Comparison of ENCODE assay signal across 9 mouse cellular contexts in the genomic region with DNA sequence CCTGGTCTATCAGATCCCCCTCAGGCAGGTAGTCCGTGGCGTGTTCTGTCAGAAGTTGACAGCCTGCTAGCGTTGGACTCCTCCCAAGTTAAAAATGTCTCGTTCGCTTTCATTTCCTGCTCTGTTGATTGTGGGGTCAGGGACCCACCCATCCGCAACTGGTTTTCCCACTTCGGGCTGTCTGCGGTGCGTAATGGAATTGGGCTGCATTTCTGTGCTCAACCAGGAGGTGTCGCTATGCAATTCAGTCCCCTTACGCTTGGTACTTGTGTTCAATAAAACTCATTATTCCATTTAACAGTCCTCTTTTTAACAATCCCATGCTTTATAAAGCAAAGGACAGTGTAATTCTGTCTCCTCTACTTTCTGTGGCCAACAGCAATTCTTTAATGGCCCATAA. TPM values are rescaled to one million over a fixed set of nuclear protein-coding genes. Genes with fewer than 3 reads are reported as not detected.
DNase-seq lines count a peak whose midpoint lies in the region; ATAC-seq lines count a peak whose summit lies in the region.
"Had no signal": no experiment of that assay in that cellular context is flagged by ENCODE, and none has a peak within 500 bp of the region (broad histone marks: within the 10 kb centered on the region; RNA-seq: fewer than 3 reads in every experiment).

No protein-coding gene starts in this region.

- H3K36me3 ChIP-seq in forebrain, embryonic 11.5 days (ENCODE audit: control insufficient read depth, insufficient read depth, low read length), result no peaks in the 10 kb centered on the region
- no peaks in the 10 kb centered on the region for H3K36me3 ChIP-seq in forebrain, embryonic 15.5 days
- H3K36me3 ChIP-seq in midbrain, embryonic 16.5 days (ENCODE audit: control insufficient read depth, insufficient read depth, low read length), result no peaks in the 10 kb centered on the region

- 46% methylated on average over 11 of the region's 11 CpGs for WGBS in forebrain, embryonic 11.5 days
- WGBS in forebrain, embryonic 15.5 days, result 55% methylated on average over 11 of the region's 11 CpGs
- 58% methylated on average over 11 of the region's 11 CpGs for WGBS in midbrain, embryonic 16.5 days

- H3K4me1 ChIP-seq in forebrain, embryonic 11.5 days (replicated peaks; ENCODE audit: control insufficient read depth, insufficient read depth, low read length), result peaks cover 15% of the 10 kb centered on the region
- H3K4me1 ChIP-seq in forebrain, embryonic 15.5 days, result peaks cover 21% of the 10 kb centered on the region
- peaks cover 32% of the 10 kb centered on the region for H3K4me1 ChIP-seq in midbrain, embryonic 16.5 days (ENCODE audit: control insufficient read depth, insufficient read depth, low read length)

- DNase-seq in forebrain, embryonic 11.5 days (ENCODE audit: low spot score), result peak; percentile 72
- DNase-seq in right cerebral cortex, adult 2 months (ENCODE audit: low spot score in 2 of 2), result peak; percentile 15 to 29
- no peak for DNase-seq in right cerebral cortex, postnatal 14 days
- DNase-seq in induced T-regulatory cell, adult 2 months (ENCODE audit: low read depth), result peak; percentile 73
- no peak for DNase-seq in ovary, postnatal 14 days (ENCODE audit: low spot score)
- no peak for DNase-seq in urinary bladder, postnatal 10 days (ENCODE audit: low spot score)

- no peak for ATAC-seq in forebrain, embryonic 11.5 days (replicated peaks; ENCODE audit: low FRiP score)
- ATAC-seq in forebrain, embryonic 15.5 days (replicated peaks), result no peak
- ATAC-seq in midbrain, embryonic 16.5 days, result no peak

- H3K9ac ChIP-seq in forebrain, embryonic 11.5 days (ENCODE audit: low read length), result no peak overlapping the region
- H3K9ac ChIP-seq in forebrain, embryonic 15.5 days (replicated peaks), result no peak overlapping the region
- no peak overlapping the region for H3K9ac ChIP-seq in midbrain, embryonic 16.5 days (ENCODE audit: low read depth, low read length)

- H3K27me3 ChIP-seq in forebrain, embryonic 11.5 days (ENCODE audit: control insufficient read depth, insufficient read depth, low read length), result peaks cover 6% of the 10 kb centered on the region; the same call in 1 of the 2 replicates
- no peaks in the 10 kb centered on the region; the same call in 1 of the 2 replicates for H3K27me3 ChIP-seq in forebrain, embryonic 15.5 days
- H3K27me3 ChIP-seq in midbrain, embryonic 16.5 days (ENCODE audit: control insufficient read depth, insufficient read depth, low read depth, low read length), result peaks cover 3% of the 10 kb centered on the region; the same call in 1 of the 2 replicates

- no peak overlapping the region for H3K4me2 ChIP-seq in forebrain, embryonic 11.5 days (ENCODE audit: low read depth, low read length, severe bottlenecking)
- no peak overlapping the region for H3K4me2 ChIP-seq in forebrain, embryonic 15.5 days (replicated peaks)
- H3K4me2 ChIP-seq in midbrain, embryonic 16.5 days (ENCODE audit: low read length), result no peak overlapping the region

- no peaks in the 10 kb centered on the region for H3K9me3 ChIP-seq in forebrain, embryonic 11.5 days (ENCODE audit: control insufficient read depth, low read length)
- H3K9me3 ChIP-seq in forebrain, embryonic 15.5 days, result no peaks in the 10 kb centered on the region
- no peaks in the 10 kb centered on the region for H3K9me3 ChIP-seq in midbrain, embryonic 16.5 days (replicated peaks; ENCODE audit: control insufficient read depth, low read length, poor library complexity, severe bottlenecking)

- H3K4me3 ChIP-seq in forebrain, embryonic 11.5 days (ENCODE audit: low read depth, low read length), result no peak overlapping the region
- no peak overlapping the region for H3K4me3 ChIP-seq in forebrain, embryonic 15.5 days
- H3K4me3 ChIP-seq in midbrain, embryonic 16.5 days (ENCODE audit: low read depth, low read length), result no peak overlapping the region
- H3K4me3 ChIP-seq: erythroblast, embryonic 14.5 days had no signal

- no peak overlapping the region for H3K27ac ChIP-seq in forebrain, embryonic 11.5 days (ENCODE audit: low read depth, low read length)
- H3K27ac ChIP-seq in forebrain, embryonic 15.5 days (replicated peaks), result no peak overlapping the region
- peak overlapping the region; percentile 71; the same call in 1 of the 2 replicates for H3K27ac ChIP-seq in midbrain, embryonic 16.5 days (ENCODE audit: low read length)

RNA-seq across cellular contexts. Expression of gene Axin2, which starts 31.0 kb away (rescaled TPM):
- polyA plus RNA-seq in forebrain, embryonic 11.5 days (2014; fragmentation: Nextera tagmentation; extraction: Ambion mirVana), result 20.9 and 23.9 TPM in 2 replicates
- 6.6 and 6.7 TPM in 2 replicates for polyA plus RNA-seq in forebrain, embryonic 15.5 days (2015; fragmentation: Nextera tagmentation; extraction: Ambion mirVana)
- polyA plus RNA-seq in midbrain, embryonic 16.5 days (2015; fragmentation: Nextera tagmentation; extraction: Ambion mirVana), result 9.3 and 11.3 TPM in 2 replicates

Comparison
In these comparisons a context has a peak if more than half of its experiments do, and no peak if none do; other contexts are left out.
1. DNase-seq: peak in forebrain, embryonic 11.5 days (single experiment), right cerebral cortex, adult 2 months (2 of 2) and induced T-regulatory cell, adult 2 months (single experiment); none in right cerebral cortex, postnatal 14 days (single experiment), ovary, postnatal 14 days (single experiment) and urinary bladder, postnatal 10 days (single experiment).